In the genomic region with DNA sequence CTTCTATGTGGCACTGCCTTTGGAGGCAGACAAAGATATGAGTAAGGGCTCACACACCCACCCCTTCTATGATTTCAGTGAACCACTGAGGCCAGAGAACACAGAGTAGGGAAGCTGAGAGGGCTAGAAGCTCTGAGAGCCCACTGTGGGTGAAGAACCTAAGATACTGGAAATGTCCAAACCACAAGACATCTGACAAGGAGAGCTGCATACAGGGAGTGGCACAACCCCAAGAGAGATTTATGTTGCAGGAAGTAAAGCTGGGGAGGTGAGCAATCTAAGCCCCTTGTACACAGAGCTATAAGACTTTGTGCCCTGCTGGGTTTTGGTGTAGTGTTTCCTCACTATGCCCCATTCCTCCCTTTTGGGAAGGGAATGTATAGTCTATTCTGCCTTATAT, we compare ENCODE assay signal across 27 mouse cellular contexts. TPM values are rescaled to one million over a fixed set of nuclear protein-coding genes. Genes with fewer than 3 reads are reported as not detected.
DNase-seq lines count a peak whose midpoint lies in the region; ATAC-seq and TF ChIP-seq lines count a peak whose summit lies in the region.
"Had no signal": no experiment of that assay in that cellular context is flagged by ENCODE, and none has a peak within 500 bp of the region (broad histone marks: within the 10 kb centered on the region; RNA-seq: fewer than 3 reads in every experiment).

No protein-coding gene starts in this region.

- DNase-seq in 416B (ENCODE audit: low read depth): peak; percentile 46
- DNase-seq in MEL (ENCODE audit: low read depth, low spot score): peak; percentile 75
- no peak for DNase-seq in layer of hippocampus, adult 2 months (ENCODE audit: low spot score in 2 of 2)
- DNase-seq in left cerebral cortex, adult 9 months (ENCODE audit: low spot score in 2 of 2): no peak
- DNase-seq in forebrain, embryonic 14.5 days (ENCODE audit: low spot score): no peak
- no peak for DNase-seq in gastrocnemius, postnatal 4 days (ENCODE audit: low spot score in 2 of 2)
- DNase-seq: adrenal gland, adult 8-10 months; adrenal gland, postnatal 14 days; adrenal gland, postnatal 36 days; B cell, adult 2 months; cerebellum, adult 11-12 months; cerebellum, adult 2 months; cerebellum, adult 9-10 months; cerebellum, postnatal 10 days; cerebellum, postnatal 25 days; embryo, embryonic 11 days had no signal

- peak; percentile 57 for ATAC-seq in common myeloid progenitor, adult 5-6 weeks (replicated peaks; ENCODE audit: low read depth, poor library complexity, severe bottlenecking)
- ATAC-seq in megakaryocyte progenitor cell, adult 5-6 weeks (replicated peaks; ENCODE audit: poor library complexity): peak; percentile 16; the same call in 1 of the 2 replicates
- ATAC-seq in forebrain, embryonic 14.5 days: no peak
- ATAC-seq: activated CD4-positive, CD25-positive, alpha-beta regulatory T cell, adult 4 months; CD4-positive, CD25-positive, alpha-beta regulatory T cell, adult 4 months; forebrain, embryonic 13.5 days; forebrain, embryonic 16.5 days; Patski had no signal

- TF ChIP-seq POLR2A in MEL (IDR thresholded peaks at IDR 0.05; ENCODE audit: control insufficient read depth in 1 of 2, insufficient read depth in 1 of 2, low read depth in 1 of 2, low read length in 2 of 2, poor library complexity in 1 of 2): no peak

- no peaks in the 10 kb centered on the region for H3K9me3 ChIP-seq in MEL (replicated peaks; ENCODE audit: insufficient read depth, low read length)
- H3K9me3 ChIP-seq in forebrain, embryonic 14.5 days (replicated peaks; ENCODE audit: control insufficient read depth, low read length): peaks cover 6% of the 10 kb centered on the region; the same call in 1 of the 2 replicates
- H3K9me3 ChIP-seq: G1E had no signal

- H3K27ac ChIP-seq in MEL (ENCODE audit: control insufficient read depth, low read depth, low read length): no peak overlapping the region
- no peak overlapping the region for H3K27ac ChIP-seq in layer of hippocampus, adult 2 months
- no peak overlapping the region for H3K27ac ChIP-seq in forebrain, embryonic 14.5 days (ENCODE audit: low read depth, low read length)
- H3K27ac ChIP-seq: embryonic facial prominence, embryonic 10.5 days; embryonic facial prominence, embryonic 12.5 days; forebrain, embryonic 13.5 days had no signal

- H3K27me3 ChIP-seq in MEL (ENCODE audit: control insufficient read depth in 1 of 2, insufficient read depth in 2 of 2, low read length in 2 of 2): no peaks in the 10 kb centered on the region
- H3K27me3 ChIP-seq in forebrain, embryonic 14.5 days (replicated peaks; ENCODE audit: control insufficient read depth, insufficient read depth, low read length): 0 out of 2 replicates have a peak, but pooled peaks cover 5% of the 10 kb centered on the region
- H3K27me3 ChIP-seq: CH12.LX; embryonic facial prominence, embryonic 12.5 days; forebrain, embryonic 13.5 days; Patski had no signal

- no peak overlapping the region for H3K9ac ChIP-seq in MEL (ENCODE audit: control insufficient read depth, low read depth, low read length, poor library complexity, severe bottlenecking)
- no peak overlapping the region for H3K9ac ChIP-seq in forebrain, embryonic 14.5 days (ENCODE audit: low read length)
- H3K9ac ChIP-seq: embryonic facial prominence, embryonic 12.5 days; forebrain, embryonic 13.5 days had no signal

- peaks cover 5 to 26% of the 10 kb centered on the region in 2 experiments; a peak in 3 of 4 replicates for H3K4me1 ChIP-seq in MEL (ENCODE audit: control insufficient read depth in 1 of 2, insufficient read depth in 2 of 2, low read length in 2 of 2)
- H3K4me1 ChIP-seq in forebrain, embryonic 14.5 days (ENCODE audit: control insufficient read depth, insufficient read depth, low read length): peaks cover 3% of the 10 kb centered on the region; the same call in 1 of the 2 replicates

- TF ChIP-seq RAD21 in MEL (IDR thresholded peaks at IDR 0.05; ENCODE audit: low read depth, low read length): no peak

- H3K4me2 ChIP-seq in forebrain, embryonic 14.5 days (ENCODE audit: low read length): no peak overlapping the region
- H3K4me2 ChIP-seq: embryonic facial prominence, embryonic 12.5 days; forebrain, embryonic 13.5 days had no signal

- peaks cover 60% of the 10 kb centered on the region for H3K79me2 ChIP-seq in MEL (ENCODE audit: control insufficient read depth, insufficient read depth, low read length, poor library complexity)

- H3K36me3 ChIP-seq in MEL (ENCODE audit: control insufficient read depth in 1 of 2, insufficient read depth in 2 of 2, low read length in 2 of 2): peaks cover 0 to 40% of the 10 kb centered on the region in 2 experiments; a peak in 2 of 4 replicates
- no peaks in the 10 kb centered on the region for H3K36me3 ChIP-seq in forebrain, embryonic 14.5 days (ENCODE audit: control insufficient read depth, insufficient read depth, low read length)

- TF ChIP-seq CTCF in MEL (IDR thresholded peaks at IDR 0.05 in 2 of 3, conservative IDR thresholded peaks at IDR 0.05 in 1 of 3; ENCODE audit: control insufficient read depth in 1 of 3, insufficient read depth in 1 of 3, low read depth in 2 of 3, low read length in 3 of 3, poor library complexity in 1 of 3, severe bottlenecking in 1 of 3): no peak
- TF ChIP-seq CTCF in layer of hippocampus, adult 2 months (conservative IDR thresholded peaks at IDR 0.05): no peak

- peak; percentile 22 to 23; a peak in 1 of 4 replicates for TF ChIP-seq EP300 in MEL (IDR thresholded peaks at IDR 0.05; ENCODE audit: low read depth in 1 of 2, low read length in 2 of 2)

- no peak overlapping the region for H3K4me3 ChIP-seq in MEL (ENCODE audit: control insufficient read depth in 1 of 2, insufficient read depth in 1 of 2, low read depth in 2 of 2, low read length in 2 of 2)
- H3K4me3 ChIP-seq in layer of hippocampus, adult 2 months: no peak overlapping the region
- no peak overlapping the region for H3K4me3 ChIP-seq in forebrain, embryonic 14.5 days (ENCODE audit: low read depth, low read length)
- H3K4me3 ChIP-seq: embryonic facial prominence, embryonic 10.5 days; embryonic facial prominence, embryonic 12.5 days; forebrain, embryonic 13.5 days had no signal

TF ChIP-seq in MEL, 35 proteins besides CTCF, POLR2A, EP300 and RAD21:
- TF ChIP-seq RCOR1 (IDR thresholded peaks at IDR 0.05; ENCODE audit: low read depth, low read length) (peak; percentile 89), ELF1 (IDR thresholded peaks at IDR 0.05; ENCODE audit: low read depth, low read length) (0 out of 2 replicates have a peak, but pooled peaks have one; percentile 19), UBTF (IDR thresholded peaks at IDR 0.05; ENCODE audit: borderline replicate concordance, insufficient read depth, low read depth, low read length) (no peak), SMC3 (IDR thresholded peaks at IDR 0.05; ENCODE audit: low read depth, low read length) (no peak), MEF2A (IDR thresholded peaks at IDR 0.05; ENCODE audit: extremely low read depth, insufficient replicate concordance, low read depth, low read length, poor library complexity, severe bottlenecking) (no peak), SIN3A (IDR thresholded peaks at IDR 0.05; ENCODE audit: low read length) (peak; percentile 57), GATA1 (IDR thresholded peaks at IDR 0.05; ENCODE audit: low read depth, low read length) (no peak), MAZ (IDR thresholded peaks at IDR 0.05; ENCODE audit: low read depth, low read length) (no peak), ETS1 (IDR thresholded peaks at IDR 0.05; ENCODE audit: low read depth, low read length) (0 out of 2 replicates have a peak, but pooled peaks have one; percentile 43), MYB (IDR thresholded peaks at IDR 0.05; ENCODE audit: low read depth, low read length) (no peak), MXI1 (IDR thresholded peaks at IDR 0.05; ENCODE audit: low read depth, low read length) (peak; percentile 34; the same call in 1 of the 2 replicates)

RNA-seq across cellular contexts. Expression of gene Rnf219, which starts 3.3 kb away (rescaled TPM):
- total RNA-seq in MEL (2012; rRNA removed): 13.3 and 14.3 TPM in 2 replicates
- polyA plus RNA-seq in MEL (2012; ENCODE audit: insufficient read depth in 1 of 2, insufficient read length in 2 of 2, low read depth in 1 of 2, low replicate concordance in 2 of 2, missing spikeins in 1 of 2): 10 to 100 TPM in 1 of 2 experiments, not detected in 1; 15.9 TPM
- 38.0 and 42.1 TPM in 2 replicates for total RNA-seq in common myeloid progenitor, adult 5-6 weeks (2017)
- 18.8 and 21.3 TPM in 2 replicates for total RNA-seq in megakaryocyte progenitor cell, adult 5-6 weeks (2015)
- 20.7 and 31.7 TPM in 2 replicates for total RNA-seq in megakaryocyte progenitor cell, adult 5-6 weeks (2017)
- 10 to 100 TPM; 14.8 to 15.7 TPM for total RNA-seq in layer of hippocampus, adult 2 months (2021)
- 26.6 and 30.8 TPM in 2 replicates for polyA plus RNA-seq in forebrain, embryonic 14.5 days (2014; fragmentation: Nextera tagmentation; extraction: Ambion mirVana)
- total RNA-seq in gastrocnemius, postnatal 4 days (2021): 10 to 100 TPM; 13.1 to 13.3 TPM

RNA-seq across cellular contexts. Expression of gene Pou4f1, which starts 51.3 kb away (rescaled TPM):
- total RNA-seq in MEL (2012; rRNA removed): 3.0 and 3.2 TPM in 2 replicates
- polyA plus RNA-seq in MEL (2012; ENCODE audit: insufficient read depth in 1 of 2, insufficient read length in 2 of 2, low read depth in 1 of 2, low replicate concordance in 2 of 2, missing spikeins in 1 of 2): 1 to 10 TPM in 1 of 2 experiments, not detected in 1; 8.2 TPM
- not detected in 2 replicates for total RNA-seq in common myeloid progenitor, adult 5-6 weeks (2017)
- 0.10 and 0.12 TPM in 2 replicates for total RNA-seq in megakaryocyte progenitor cell, adult 5-6 weeks (2015)
- total RNA-seq in megakaryocyte progenitor cell, adult 5-6 weeks (2017): 1.5 TPM in 1 of 2 replicates, not detected in the other
- total RNA-seq in layer of hippocampus, adult 2 months (2021): not detected
- 1.4 and 3.0 TPM in 2 replicates for polyA plus RNA-seq in forebrain, embryonic 14.5 days (2014; fragmentation: Nextera tagmentation; extraction: Ambion mirVana)
- total RNA-seq in gastrocnemius, postnatal 4 days (2021): 1 to 10 TPM; 2.4 to 2.8 TPM

Comparison
In these comparisons a context has a peak if more than half of its experiments do, and no peak if none do; other contexts are left out.
1. DNase-seq: peak in 416B (single experiment) and MEL (single experiment); none in layer of hippocampus, adult 2 months (0 of 2), left cerebral cortex, adult 9 months (0 of 2), forebrain, embryonic 14.5 days (single experiment) and gastrocnemius, postnatal 4 days (0 of 2).